Comparison of ENCODE assay signal across 13 mouse cellular contexts in genomic region chr16:63753052-63753451, GRCm38 (mm10).
DNase-seq lines count a peak whose midpoint lies in the region; ATAC-seq and TF ChIP-seq lines count a peak whose summit lies in the region.
"Had no signal": no experiment of that assay in that cellular context is flagged by ENCODE, and none has a peak within 500 bp of the region (broad histone marks: within the 10 kb centered on the region; RNA-seq: fewer than 3 reads in every experiment).

No protein-coding gene starts in this region.

- H3K4me3 ChIP-seq in forebrain, embryonic 11.5 days (ENCODE audit: low read depth, low read length) = no peak overlapping the region
- H3K4me3 ChIP-seq in hindbrain, postnatal 0 days (ENCODE audit: low read length) = no peak overlapping the region
- H3K4me3 ChIP-seq: liver, embryonic 13.5 days; stomach, embryonic 15.5 days had no signal

- H3K27me3 ChIP-seq in forebrain, embryonic 11.5 days (ENCODE audit: control insufficient read depth, insufficient read depth, low read length) = no peaks in the 10 kb centered on the region
- no peaks in the 10 kb centered on the region for H3K27me3 ChIP-seq in hindbrain, postnatal 0 days (ENCODE audit: insufficient read depth, low read length)
- H3K27me3 ChIP-seq: liver, embryonic 13.5 days; stomach, embryonic 15.5 days had no signal

- H3K4me1 ChIP-seq in forebrain, embryonic 11.5 days (replicated peaks; ENCODE audit: control insufficient read depth, insufficient read depth, low read length) = peaks cover 5% of the 10 kb centered on the region
- H3K4me1 ChIP-seq in hindbrain, postnatal 0 days (ENCODE audit: insufficient read depth, low read length) = no peaks in the 10 kb centered on the region
- H3K4me1 ChIP-seq: liver, embryonic 13.5 days; stomach, embryonic 15.5 days had no signal

- peak; percentile 85 for ATAC-seq in forebrain, embryonic 11.5 days (replicated peaks; ENCODE audit: low FRiP score)
- ATAC-seq in hindbrain, postnatal 0 days = no peak

- H3K9me3 ChIP-seq in forebrain, embryonic 11.5 days (ENCODE audit: control insufficient read depth, low read length) = no peaks in the 10 kb centered on the region
- H3K9me3 ChIP-seq in hindbrain, postnatal 0 days (ENCODE audit: low read length) = no peaks in the 10 kb centered on the region
- H3K9me3 ChIP-seq: stomach, embryonic 15.5 days had no signal

- H3K27ac ChIP-seq in forebrain, embryonic 11.5 days (ENCODE audit: low read depth, low read length) = peak overlapping the region; percentile 41; the same call in 1 of the 2 replicates
- no peak overlapping the region for H3K27ac ChIP-seq in hindbrain, postnatal 0 days
- H3K27ac ChIP-seq: liver, embryonic 13.5 days; stomach, embryonic 15.5 days had no signal

- 1% methylated on average over 3 of the region's 3 CpGs for WGBS in forebrain, embryonic 11.5 days
- WGBS in hindbrain, postnatal 0 days = 10% methylated on average over 3 of the region's 3 CpGs

- H3K9ac ChIP-seq in forebrain, embryonic 11.5 days (ENCODE audit: low read length) = no peak overlapping the region
- no peak overlapping the region for H3K9ac ChIP-seq in hindbrain, postnatal 0 days (replicated peaks; ENCODE audit: low read length)
- H3K9ac ChIP-seq: liver, embryonic 13.5 days; stomach, embryonic 15.5 days had no signal

- TF ChIP-seq CTCF in hindbrain, postnatal 0 days (IDR thresholded peaks at IDR 0.05; ENCODE audit: low read depth) = no peak

- intact Hi-C loops in left cerebral cortex, postnatal 25 days (cut with DNase I) = no loop called here

- H3K4me2 ChIP-seq in forebrain, embryonic 11.5 days (ENCODE audit: low read depth, low read length, severe bottlenecking) = no peak overlapping the region
- H3K4me2 ChIP-seq in hindbrain, postnatal 0 days (ENCODE audit: low read depth, low read length) = no peak overlapping the region
- H3K4me2 ChIP-seq: liver, embryonic 13.5 days; stomach, embryonic 15.5 days had no signal

- DNase-seq in ES-CJ7 (ENCODE audit: low read depth, low spot score) (peak; percentile 15), R1 (ENCODE audit: low read depth, low spot score) (peak; percentile 33)
- no peak for DNase-seq in forebrain, embryonic 11.5 days (ENCODE audit: low spot score)
- peak; percentile 5 for DNase-seq in hindbrain, postnatal 0 days (ENCODE audit: low spot score)
- no peak for DNase-seq in kidney, adult 11 months
- no peak for DNase-seq in kidney, postnatal 4 days
- no peak for DNase-seq in left cerebral cortex, postnatal 25 days (ENCODE audit: low spot score in 2 of 2)
- DNase-seq: heart, postnatal 14 days; kidney, adult 9 months; liver, embryonic 13.5 days; lung, postnatal 36 days; right cerebral cortex, postnatal 14 days had no signal

- H3K36me3 ChIP-seq in forebrain, embryonic 11.5 days (ENCODE audit: control insufficient read depth, insufficient read depth, low read length) = no peaks in the 10 kb centered on the region
- H3K36me3 ChIP-seq in hindbrain, postnatal 0 days (ENCODE audit: insufficient read depth, low read length) = no peaks in the 10 kb centered on the region
- H3K36me3 ChIP-seq: liver, embryonic 13.5 days; stomach, embryonic 15.5 days had no signal

Comparison
In these comparisons a context has a peak if more than half of its experiments do, and no peak if none do; other contexts are left out.
1. DNase-seq: peak in ES-CJ7 (single experiment), R1 (single experiment) and hindbrain, postnatal 0 days (single experiment); none in forebrain, embryonic 11.5 days (single experiment), kidney, adult 11 months (single experiment), kidney, postnatal 4 days (0 of 2) and left cerebral cortex, postnatal 25 days (0 of 2).